Mouse (Mus musculus) mature B cell (primary cell): Measurements from ENCODE around the gene Sla2.
"Not testable (repeated sequence)": the region's sequence is repeated elsewhere in the genome, so short reads cannot be mapped to it uniquely, and the experiment has no call there.

ENCODE experiments used
- in situ Hi-C: fragments of 300-500 bp; cut with MboI; formaldehyde crosslinking; loops from 2 replicates; pipeline ENCODE4 v1.14.3; 2019

Sla2 gene

DNA sequence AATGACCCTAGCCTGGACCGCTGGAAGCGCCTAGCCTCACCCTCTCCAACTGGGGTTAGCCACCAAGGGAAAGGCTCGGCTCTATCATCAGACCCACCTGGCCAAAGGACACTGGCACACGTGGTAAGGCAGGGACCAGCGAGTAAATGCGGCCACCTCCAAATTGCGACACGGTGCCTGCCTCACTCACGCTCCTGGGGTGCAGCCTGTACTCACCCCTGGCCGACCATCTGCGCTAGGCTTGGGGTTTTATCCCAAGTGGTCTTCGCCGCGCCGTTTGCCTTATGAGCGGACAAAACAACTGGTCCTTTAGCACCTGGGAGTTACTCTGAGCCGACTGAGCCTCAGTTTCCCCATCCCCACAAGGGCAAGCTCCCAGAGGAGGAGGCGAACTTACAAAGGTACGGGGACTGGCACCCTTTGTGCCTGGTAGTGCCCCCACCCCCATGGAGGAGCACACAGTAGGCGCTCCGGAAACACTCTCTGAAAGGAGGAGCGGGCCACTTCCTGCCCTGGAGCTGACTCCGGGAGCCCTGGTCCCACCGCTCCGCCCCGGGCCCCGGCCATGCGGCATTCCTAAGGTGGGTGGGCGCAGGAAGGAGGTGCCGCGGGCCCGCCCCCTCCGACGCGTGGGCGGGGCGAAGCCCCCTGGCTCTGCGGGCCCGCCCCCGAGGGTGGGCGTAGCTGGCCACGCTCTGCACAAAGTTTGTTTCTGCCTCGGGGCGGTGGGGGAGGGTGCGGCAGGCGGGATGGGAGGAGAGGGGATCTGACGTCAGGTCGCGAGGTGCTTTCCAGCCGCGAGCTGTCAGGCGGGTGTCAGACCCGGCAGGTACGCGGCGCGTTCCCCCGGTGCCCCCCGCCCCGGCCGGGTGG lies 47.4 kb downstream of the Sla2 start, which contains the start of gene Tgif2:
Gene Tgif2, plus strand, starts transcription at position 689 of the 873 bp plus-strand sequence.
- in situ Hi-C loops, result no loop called here

DNA sequence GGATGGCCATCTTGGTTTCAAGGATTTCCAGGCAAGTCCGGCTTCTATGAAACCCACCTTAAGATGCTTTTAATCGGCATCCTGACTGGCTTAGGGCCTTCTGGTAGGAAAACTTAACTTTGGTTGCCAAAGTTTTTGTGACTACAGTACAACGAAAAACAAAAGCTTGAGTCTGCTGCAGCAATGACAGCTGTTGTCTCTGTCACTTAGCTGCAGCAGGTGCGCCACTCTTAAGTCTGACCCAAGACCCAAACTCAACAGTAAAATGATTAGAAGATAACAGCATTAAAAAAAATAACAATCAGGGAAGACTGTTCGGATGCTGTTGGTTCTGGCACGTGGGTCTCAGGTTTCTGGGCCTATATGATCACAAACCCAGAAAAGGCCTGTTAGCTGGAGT lies 48.2 kb downstream of the Sla2 start:
- in situ Hi-C loops, result no loop called here

DNA sequence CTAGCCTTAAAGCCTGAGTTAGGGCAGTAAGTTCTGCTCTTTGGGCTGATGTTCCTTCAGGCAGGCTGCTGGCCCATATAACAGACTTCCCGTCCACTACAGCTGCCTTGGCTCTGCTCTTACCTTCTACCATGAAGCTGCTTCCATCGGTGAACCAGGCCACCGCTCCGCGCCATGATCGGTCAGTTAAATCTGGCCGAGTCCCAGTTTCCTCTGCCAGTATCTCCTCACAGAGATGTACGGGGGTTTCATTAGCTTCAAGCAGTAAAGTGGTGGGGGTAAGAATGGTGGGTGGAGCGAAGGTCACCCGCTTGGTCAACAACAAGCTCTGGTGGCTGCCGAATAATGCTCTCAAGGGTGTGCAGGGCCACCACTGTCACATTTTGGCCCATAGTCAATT lies 52.7 kb downstream of the Sla2 start:
- in situ Hi-C loops, result no loop called here

DNA sequence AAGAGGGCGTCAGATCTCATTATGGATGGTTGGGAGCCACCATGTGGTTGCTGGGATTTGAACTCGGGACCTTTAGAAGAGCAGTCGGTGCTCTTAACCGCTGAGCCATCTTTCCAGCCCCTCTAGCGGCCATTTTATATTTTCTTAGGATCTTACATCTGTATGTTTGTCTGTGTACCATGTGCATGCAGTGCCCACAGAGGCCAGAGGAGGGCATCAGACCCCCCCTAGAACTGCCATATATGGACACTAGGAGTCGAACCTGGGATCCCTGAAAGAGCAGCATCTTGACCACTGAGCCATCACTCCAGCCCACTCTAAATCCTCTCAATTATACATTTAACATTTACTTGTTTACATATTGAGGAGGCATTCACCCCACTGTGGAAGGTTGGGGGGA lies 61.9 kb downstream of the Sla2 start:
- in situ Hi-C loops, result not testable (repeated sequence)
